Mouse (Mus musculus): ENCODE data around the gene Akt1.
A peak's percentile ranks its signal among the peaks of the same experiment; 100 is the strongest.

Akt1 gene

GRCm38 (mm10) chr12:112674132-112675011, at the start of gene Akt1:
Akt1 (minus strand) TSS chr12:112674884.
- no peak for DNase-seq (ENCODE audit: low spot score)

GRCm38 (mm10) chr12:112724077-112724805, 49.6 kb upstream of the Akt1 start:
- peak; percentile 72 for DNase-seq (ENCODE audit: low spot score)

- DNase-seq (ENCODE audit: low spot score): no peak
Observed at GRCm38 (mm10) chr12:112723445-112723844, 48.8 kb upstream of the Akt1 start.

- DNase-seq (ENCODE audit: low spot score): no peak
Observed at GRCm38 (mm10) chr12:112723028-112723330, 48.3 kb upstream of the Akt1 start.

- no peak for DNase-seq (ENCODE audit: low spot score)
Observed at GRCm38 (mm10) chr12:112722240-112723027, 47.8 kb upstream of the Akt1 start.

- no peak for DNase-seq (ENCODE audit: low spot score)
Observed at GRCm38 (mm10) chr12:112721424-112722239, 46.9 kb upstream of the Akt1 start.

GRCm38 (mm10) chr12:112720890-112721423, 46.3 kb upstream of the Akt1 start:
- DNase-seq (ENCODE audit: low spot score): no peak

- no peak for DNase-seq (ENCODE audit: low spot score)
Observed at GRCm38 (mm10) chr12:112720216-112720615, 45.5 kb upstream of the Akt1 start, which contains the start of gene Cep170b. Cep170b (plus strand) TSS chr12:112720455.

GRCm38 (mm10) chr12:112718995-112719394, 44.3 kb upstream of the Akt1 start:
- DNase-seq (ENCODE audit: low spot score): no peak

- DNase-seq (ENCODE audit: low spot score): no peak
Observed at GRCm38 (mm10) chr12:112717140-112717539, 42.5 kb upstream of the Akt1 start.

- no peak for DNase-seq (ENCODE audit: low spot score)
Observed at GRCm38 (mm10) chr12:112713984-112714383, 39.3 kb upstream of the Akt1 start.

GRCm38 (mm10) chr12:112707573-112707869, 32.8 kb upstream of the Akt1 start:
- no peak for DNase-seq (ENCODE audit: low spot score)

- DNase-seq (ENCODE audit: low spot score): peak; percentile 84
Observed at GRCm38 (mm10) chr12:112706704-112707572, 32.3 kb upstream of the Akt1 start.

- DNase-seq (ENCODE audit: low spot score): no peak
Observed at GRCm38 (mm10) chr12:112702374-112703320, 28.0 kb upstream of the Akt1 start.

GRCm38 (mm10) chr12:112700522-112700921, 25.8 kb upstream of the Akt1 start:
- DNase-seq (ENCODE audit: low spot score): no peak

- DNase-seq (ENCODE audit: low spot score): no peak
Observed at GRCm38 (mm10) chr12:112696806-112697425, 22.2 kb upstream of the Akt1 start.

GRCm38 (mm10) chr12:112694127-112694475, 19.4 kb upstream of the Akt1 start:
- no peak for DNase-seq (ENCODE audit: low spot score)

- DNase-seq (ENCODE audit: low spot score): peak; percentile 91
Observed at GRCm38 (mm10) chr12:112693185-112694126, 18.8 kb upstream of the Akt1 start.
